Mouse (Mus musculus) neural tube, embryonic 11.5 days (tissue): Measurements from ENCODE around the gene Arfip1. TPM values are rescaled to one million over a fixed set of nuclear protein-coding genes. Genes with fewer than 3 reads are reported as not detected.
A peak's percentile ranks its signal among the peaks of the same experiment; 100 is the strongest.

Source experiments
- ATAC-seq: fragments of 200-750 bp; cut with Nextera tagmentation; 2 replicates; pipeline ENCODE4 v1.8.0; 2017; ENCODE audit warnings: moderate number of reproducible peaks, mild to moderate bottlenecking, moderate TSS enrichment, moderate library complexity; ENCODE audit not compliant: insufficient read depth, low FRiP score, low TSS enrichment
- DNase-seq: peaks from one replicate; pipeline ENCODE4 v3.0.0-alpha.2; 2015; ENCODE audit warnings: low spot score
- H3K27ac ChIP-seq: fragments of 300-500 bp; sonication (generic); 2 replicates; pipeline ENCODE4 v1.5.1; 2014; ENCODE audit warnings: low read depth, mild to moderate bottlenecking, low read length
- H3K27me3 ChIP-seq: fragments of 300-500 bp; sonication (generic); 2 replicates; pipeline ENCODE4 v1.6.1; 2014; ENCODE audit warnings: mild to moderate bottlenecking, low read length, mixed read lengths; ENCODE audit not compliant: control insufficient read depth, insufficient read depth
- H3K36me3 ChIP-seq: fragments of 300-500 bp; sonication (generic); 2 replicates; pipeline ENCODE4 v1.6.1; 2014; ENCODE audit warnings: mild to moderate bottlenecking, low read length, moderate library complexity, mixed read lengths; ENCODE audit not compliant: control insufficient read depth, insufficient read depth
- H3K4me1 ChIP-seq: fragments of 300-500 bp; sonication (generic); 2 replicates; pipeline ENCODE4 v1.6.1; 2014; ENCODE audit warnings: low read length, mixed read lengths; ENCODE audit not compliant: control insufficient read depth, insufficient read depth
- H3K4me2 ChIP-seq: fragments of 300-500 bp; sonication (generic); 2 replicates; pipeline ENCODE4 v1.6.1; 2014; ENCODE audit warnings: low read depth, mild to moderate bottlenecking, moderate library complexity
- H3K4me3 ChIP-seq: fragments of 300-500 bp; sonication (generic); 2 replicates; pipeline ENCODE4 v1.5.1; 2014; ENCODE audit warnings: low read depth, low read length
- H3K9ac ChIP-seq: fragments of 300-500 bp; sonication (generic); 2 replicates; pipeline ENCODE4 v1.6.1; 2014; ENCODE audit warnings: mild to moderate bottlenecking, low read length
- H3K9me3 ChIP-seq: fragments of 300-500 bp; sonication (generic); 2 replicates; pipeline ENCODE4 v1.6.1; 2016; ENCODE audit warnings: low read length; ENCODE audit not compliant: control insufficient read depth
- WGBS: fragments of 180-500 bp; shearing (Covaris S2); extraction: QIAGEN DNeasy Blood & Tissue Kit; methylation state at CpG from one replicate; pipeline ENCODE4 v1.1.7; 2014; 5-methylcytosine and 5-hydroxymethylcytosine counted together
- polyA plus RNA-seq: library from polyadenylated mRNA; unstranded; fragments of >200 nt; fragmentation: Nextera tagmentation; extraction: Ambion mirVana; gene quantifications from 2 replicates; pipeline ENCODE4 v1.2.1, GENCODE M21; 2014

The Arfip1 gene
- polyA plus RNA-seq, 1 experiment from 2014 or later = 41.4 TPM

- Histone ChIP-seq H3K4me1 (peaks cover 17% of the 10 kb centered on the region), H3K4me2 (peak overlapping the region; percentile 90), H3K9me3 (no peaks in the 10 kb centered on the region), H3K27me3 (peaks cover 23% of the 10 kb centered on the region), H3K27ac (no peak overlapping the region), H3K4me3 (peak overlapping the region; percentile 66), H3K9ac (peak overlapping the region; percentile 70), H3K36me3 (no peaks in the 10 kb centered on the region)
- DNase-seq = peak; percentile 69
- under 1% methylated on average over 58 of the region's 61 CpGs for WGBS
- peak; percentile 48 for ATAC-seq
Observed at GRCm38 (mm10) chr3:84479293-84480005, 103.0 kb downstream of the Arfip1 start.

DNA sequence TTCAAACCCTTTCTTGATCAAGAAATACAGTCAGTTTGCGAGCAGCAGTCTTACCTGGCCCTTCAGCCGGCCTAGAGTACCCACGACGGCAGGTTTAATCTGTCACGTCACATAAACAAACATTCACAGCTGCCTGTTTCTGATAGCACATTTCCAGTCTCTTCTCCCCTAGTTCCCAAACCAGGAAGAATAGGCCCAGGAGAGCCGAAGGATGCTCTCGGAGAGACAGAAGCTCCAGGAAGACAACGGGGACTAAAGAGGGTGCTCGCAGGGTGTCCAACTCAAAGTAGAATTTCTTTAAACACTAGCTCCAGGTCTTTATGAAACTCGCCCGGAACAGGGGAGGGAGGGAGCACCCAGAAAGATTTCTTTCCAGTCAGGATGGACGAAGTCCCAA, 103.5 kb downstream of the Arfip1 start:
- peak overlapping the region; percentile 90 for H3K4me2 ChIP-seq
- peaks cover 17% of the 10 kb centered on the region for H3K4me1 ChIP-seq
- no peaks in the 10 kb centered on the region for H3K9me3 ChIP-seq
- peak overlapping the region; percentile 70 for H3K9ac ChIP-seq
- peaks cover 23% of the 10 kb centered on the region for H3K27me3 ChIP-seq
- no peaks in the 10 kb centered on the region for H3K36me3 ChIP-seq
- ATAC-seq (no peak), DNase-seq (no peak)
- 1% methylated on average over 10 of the region's 12 CpGs for WGBS
- no peak overlapping the region for H3K27ac ChIP-seq
- H3K4me3 ChIP-seq = peak overlapping the region; percentile 66

- Histone ChIP-seq H3K27ac (no peak overlapping the region), H3K9ac (no peak overlapping the region), H3K9me3 (no peaks in the 10 kb centered on the region), H3K4me1 (peaks cover 17% of the 10 kb centered on the region), H3K4me3 (no peak overlapping the region; the same call in 1 of the 2 replicates), H3K4me2 (peak overlapping the region; percentile 90), H3K27me3 (peaks cover 23% of the 10 kb centered on the region), H3K36me3 (no peaks in the 10 kb centered on the region)
- under 1% methylated on average over 7 of the region's 7 CpGs for WGBS
- no peak for ATAC-seq
- DNase-seq = peak; percentile 24
Observed at GRCm38 (mm10) chr3:84478195-84478594, 104.2 kb downstream of the Arfip1 start.

- peaks cover 17% of the 10 kb centered on the region for H3K4me1 ChIP-seq
- no peak overlapping the region for H3K27ac ChIP-seq
- no peak overlapping the region for H3K9ac ChIP-seq
- no peak overlapping the region for H3K4me2 ChIP-seq
- H3K9me3 ChIP-seq = no peaks in the 10 kb centered on the region
- ATAC-seq (no peak), DNase-seq (no peak)
- WGBS = 84% methylated on average over 1 of the region's 1 CpGs
- H3K4me3 ChIP-seq = no peak overlapping the region
- H3K27me3 ChIP-seq = peaks cover 23% of the 10 kb centered on the region
- no peaks in the 10 kb centered on the region for H3K36me3 ChIP-seq
Observed at GRCm38 (mm10) chr3:84477498-84477897, 104.9 kb downstream of the Arfip1 start.

DNA sequence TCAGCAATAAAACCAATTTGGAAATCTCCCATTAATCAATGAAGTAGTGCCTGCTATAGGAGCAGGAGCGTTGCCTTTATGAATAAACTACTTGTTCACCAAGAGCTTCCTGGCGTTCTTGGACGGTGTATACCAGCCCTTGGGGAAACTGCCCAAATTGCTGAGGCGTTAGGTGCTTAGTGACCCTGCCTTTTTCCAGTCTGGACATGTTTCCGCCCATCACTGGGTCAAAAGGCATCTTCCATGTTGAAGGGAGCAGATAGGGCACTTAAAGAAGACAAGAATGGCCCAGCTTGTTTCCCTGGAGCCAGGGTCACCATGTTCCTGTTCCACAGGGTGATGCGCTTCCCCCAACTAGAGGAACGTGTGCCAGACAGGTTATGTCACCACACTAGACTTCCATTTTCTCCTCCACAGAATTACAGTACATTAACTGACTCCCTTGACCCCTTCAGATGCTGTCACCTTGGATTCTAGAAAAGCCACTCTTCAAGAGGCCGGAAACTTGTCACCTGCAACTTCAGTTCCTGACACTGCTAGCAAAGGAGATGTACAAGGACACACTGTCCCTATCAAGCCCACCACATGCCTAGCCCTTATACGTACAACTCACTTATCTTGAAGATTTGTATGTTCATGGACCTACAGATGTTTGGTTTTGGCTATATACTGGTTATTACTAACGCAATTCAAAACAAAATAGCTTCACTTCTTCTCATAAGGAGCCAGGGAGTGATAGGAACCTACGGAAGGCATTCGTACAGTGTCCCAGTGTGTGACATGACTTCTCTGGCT, 107.2 kb downstream of the Arfip1 start:
- Histone ChIP-seq H3K27ac (no peak overlapping the region), H3K9me3 (no peaks in the 10 kb centered on the region), H3K4me3 (no peak overlapping the region), H3K36me3 (no peaks in the 10 kb centered on the region), H3K4me1 (peaks cover 17% of the 10 kb centered on the region), H3K27me3 (peaks cover 19% of the 10 kb centered on the region), H3K4me2 (no peak overlapping the region), H3K9ac (no peak overlapping the region)
- WGBS = 83% methylated on average over 12 of the region's 12 CpGs
- ATAC-seq = no peak
- no peak for DNase-seq

DNA sequence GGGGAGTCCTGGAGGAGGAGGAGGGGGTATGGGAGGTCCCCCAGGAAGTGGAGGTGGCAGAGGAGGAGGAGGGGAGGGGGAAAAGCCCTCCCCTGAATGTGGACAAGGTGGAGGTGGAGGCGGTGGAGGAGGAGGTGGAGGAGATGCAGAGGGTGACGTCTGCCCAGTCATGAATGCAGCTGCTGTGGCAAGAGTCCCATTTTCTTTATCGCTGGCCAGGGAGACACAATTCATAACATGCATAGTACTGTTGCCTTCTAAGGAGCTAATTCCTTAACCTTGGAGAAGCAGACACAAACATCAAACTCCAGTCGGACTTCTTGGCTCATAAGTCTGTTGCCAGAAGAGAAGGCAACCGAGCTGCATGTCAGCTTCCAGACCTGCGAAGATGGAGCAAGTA, 108.0 kb downstream of the Arfip1 start:
- no peaks in the 10 kb centered on the region for H3K36me3 ChIP-seq
- no peak overlapping the region for H3K4me3 ChIP-seq
- no peak for ATAC-seq
- no peak overlapping the region for H3K27ac ChIP-seq
- H3K4me2 ChIP-seq = no peak overlapping the region
- H3K9me3 ChIP-seq = no peaks in the 10 kb centered on the region
- H3K27me3 ChIP-seq = peaks cover 12% of the 10 kb centered on the region
- H3K4me1 ChIP-seq = peaks cover 14% of the 10 kb centered on the region
- DNase-seq = no peak
- WGBS = 86% methylated on average over 6 of the region's 6 CpGs
- H3K9ac ChIP-seq = no peak overlapping the region

DNA sequence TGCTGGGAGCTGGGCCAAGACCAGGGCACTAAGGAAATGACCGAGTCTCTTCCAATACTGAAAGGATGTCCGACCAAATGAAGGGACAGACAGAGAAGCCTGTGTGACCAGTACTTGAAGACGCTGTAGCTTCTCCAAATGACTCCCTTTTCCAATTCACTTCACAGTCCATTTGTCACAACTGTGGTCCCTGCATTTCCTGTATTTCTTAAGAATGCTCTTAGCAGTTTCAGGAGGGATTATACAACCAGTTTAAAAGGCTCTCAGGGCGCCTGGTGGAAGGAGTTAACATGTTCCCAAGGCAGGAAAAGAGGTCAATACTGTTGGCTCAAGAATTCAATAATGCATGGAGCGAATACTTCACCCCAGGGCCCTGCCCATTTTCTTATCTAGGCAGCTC, 109.5 kb downstream of the Arfip1 start:
- Histone ChIP-seq H3K9me3 (no peaks in the 10 kb centered on the region), H3K9ac (no peak overlapping the region), H3K27me3 (no peaks in the 10 kb centered on the region; the same call in 1 of the 2 replicates), H3K4me2 (no peak overlapping the region), H3K4me3 (no peak overlapping the region), H3K36me3 (no peaks in the 10 kb centered on the region), H3K4me1 (no peaks in the 10 kb centered on the region; the same call in 1 of the 2 replicates), H3K27ac (no peak overlapping the region)
- ATAC-seq (no peak), DNase-seq (no peak)
- WGBS = 68% methylated on average over 5 of the region's 5 CpGs

- no peaks in the 10 kb centered on the region; the same call in 1 of the 2 replicates for H3K4me1 ChIP-seq
- no peak overlapping the region for H3K4me2 ChIP-seq
- H3K9ac ChIP-seq = no peak overlapping the region
- no peaks in the 10 kb centered on the region; the same call in 1 of the 2 replicates for H3K27me3 ChIP-seq
- no peaks in the 10 kb centered on the region for H3K9me3 ChIP-seq
- ATAC-seq (no peak), DNase-seq (no peak)
- 68% methylated on average over 3 of the region's 3 CpGs for WGBS
- H3K4me3 ChIP-seq = no peak overlapping the region
- H3K27ac ChIP-seq = no peak overlapping the region
- no peaks in the 10 kb centered on the region for H3K36me3 ChIP-seq
Observed at GRCm38 (mm10) chr3:84472527-84472926, 109.9 kb downstream of the Arfip1 start.
